Mouse (Mus musculus) spleen, postnatal 36 days (tissue): ENCODE results near the gene Map3k5.
A peak's percentile ranks its signal among the peaks of the same experiment; 100 is the strongest.

Experiments used
- DNase-seq, 2 experiments: peaks; one replicate each; pipeline ENCODE4 v3.0.0; 2022; ENCODE audit warnings: low spot score in 2 of 2, mixed read lengths in 1 of 2

Map3k5 gene

GRCm38 (mm10) chr10:20045733-20046495, 111.6 kb downstream of the Map3k5 start:
- no peak for DNase-seq

GRCm38 (mm10) chr10:20056859-20057644, 122.8 kb downstream of the Map3k5 start:
- no peak for DNase-seq

- DNase-seq, result no peak
Measured at GRCm38 (mm10) chr10:20058031-20058430, 123.8 kb downstream of the Map3k5 start.

- DNase-seq, result peak; percentile 54 to 56
Measured at GRCm38 (mm10) chr10:20058841-20059240, 124.6 kb downstream of the Map3k5 start.

GRCm38 (mm10) chr10:20060320-20060970, 126.2 kb downstream of the Map3k5 start:
- DNase-seq, result peak; percentile 65 to 66

GRCm38 (mm10) chr10:20064556-20065207, 130.4 kb downstream of the Map3k5 start:
- DNase-seq, result no peak

GRCm38 (mm10) chr10:20066069-20066665, 131.9 kb downstream of the Map3k5 start:
- DNase-seq, result no peak

GRCm38 (mm10) chr10:20069771-20070460, 135.6 kb downstream of the Map3k5 start:
- DNase-seq, result no peak

- no peak for DNase-seq
Measured at GRCm38 (mm10) chr10:20070576-20071109, 136.4 kb downstream of the Map3k5 start.

GRCm38 (mm10) chr10:20071716-20072115, 137.4 kb downstream of the Map3k5 start:
- DNase-seq, result no peak

- DNase-seq, result peak; percentile 76
Measured at GRCm38 (mm10) chr10:20073236-20073893, 139.1 kb downstream of the Map3k5 start.

GRCm38 (mm10) chr10:20076541-20077469, 142.5 kb downstream of the Map3k5 start:
- DNase-seq, result no peak

- DNase-seq, result no peak
Measured at GRCm38 (mm10) chr10:20078350-20078749, 144.1 kb downstream of the Map3k5 start.

GRCm38 (mm10) chr10:20087841-20088240, 153.6 kb downstream of the Map3k5 start:
- no peak for DNase-seq

GRCm38 (mm10) chr10:20089026-20089425, 154.8 kb downstream of the Map3k5 start:
- DNase-seq, result no peak

GRCm38 (mm10) chr10:20090171-20090570, 155.9 kb downstream of the Map3k5 start:
- no peak for DNase-seq

GRCm38 (mm10) chr10:20091416-20091815, 157.1 kb downstream of the Map3k5 start:
- DNase-seq, result no peak

GRCm38 (mm10) chr10:20092371-20092770, 158.1 kb downstream of the Map3k5 start:
- DNase-seq, result no peak

- no peak for DNase-seq
Measured at GRCm38 (mm10) chr10:20101456-20101855, 167.2 kb downstream of the Map3k5 start.
